Mouse (Mus musculus) bone marrow, adult 2 months (tissue): Measurements from ENCODE around the gene Agtpbp1.

Experiments
- CTCF ChIP-seq: fragments of 200-500 bp; IDR thresholded peaks from 2 replicates; pipeline ENCODE4 v1.5.1; 2011; ENCODE audit warnings: low read length, control low read depth; ENCODE audit not compliant: control insufficient read depth, insufficient read depth
- POLR2A ChIP-seq: fragments of 200-500 bp; IDR thresholded peaks from 2 replicates; pipeline ENCODE4 v1.6.1; 2011; ENCODE audit warnings: low read depth, mild to moderate bottlenecking, control low read depth, low read length, borderline replicate concordance; ENCODE audit not compliant: control insufficient read depth

DNA sequence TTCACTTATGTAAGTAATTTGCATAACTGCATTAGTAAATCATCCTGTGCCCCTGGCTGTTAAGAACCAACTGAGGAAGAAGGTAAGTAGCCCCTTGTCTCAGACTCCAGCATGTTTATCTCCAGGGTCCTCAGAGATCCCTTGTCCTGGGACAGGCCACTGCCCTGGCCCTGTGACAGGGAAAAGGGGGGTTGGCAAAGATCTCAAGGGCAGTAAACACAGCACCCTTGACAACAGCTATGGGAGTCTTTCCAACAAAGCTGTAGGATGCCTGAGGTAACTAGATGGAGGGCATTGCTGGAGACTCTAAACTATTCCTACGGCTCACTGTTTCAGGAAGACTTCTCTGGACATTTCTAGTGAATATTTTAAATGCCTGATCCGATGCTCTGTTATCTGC, 85.7 kb downstream of the Agtpbp1 start:
- no peak for TF ChIP-seq POLR2A
- TF ChIP-seq CTCF = no peak
